Mouse (Mus musculus) frontal cortex, postnatal 36 days (tissue): ENCODE measurements around the gene Asap2.

Experiments
- DNase-seq, 2 experiments: peaks; one replicate each; pipeline ENCODE4 v3.0.0; 2022; ENCODE audit warnings: low spot score in 2 of 2

The Asap2 gene

DNA sequence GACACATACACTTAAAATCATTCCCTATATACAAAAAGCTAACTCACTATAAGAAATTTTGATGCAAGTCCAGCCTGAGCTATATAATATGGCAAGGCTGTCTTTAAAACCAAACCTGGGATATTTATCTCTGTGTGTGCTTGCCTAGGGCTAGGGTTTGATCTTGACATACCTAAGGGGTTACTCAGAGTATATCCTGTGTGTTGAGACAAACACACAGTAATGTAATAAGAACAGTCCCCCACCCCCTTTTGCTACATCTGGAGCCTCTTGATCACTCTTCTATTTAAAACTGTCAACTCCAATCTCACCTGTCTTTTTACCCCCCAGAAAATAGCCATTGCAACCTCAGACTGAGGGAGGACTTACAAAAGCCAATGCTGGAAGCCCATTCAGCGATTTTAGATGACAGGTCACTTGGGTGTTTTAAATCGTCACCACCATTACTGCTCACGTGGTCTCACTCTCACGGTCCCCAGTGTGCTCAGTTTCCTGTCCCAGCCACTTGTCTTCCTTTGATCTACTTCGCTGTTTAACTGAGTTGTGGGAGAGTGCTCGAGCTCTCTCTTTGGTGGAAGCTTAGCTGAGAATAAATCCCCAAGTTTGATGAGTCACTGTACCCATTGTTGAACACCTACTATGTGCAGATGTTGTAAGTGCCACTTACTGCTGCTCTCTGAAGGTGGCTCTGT is 176.8 kb downstream of the Asap2 start:
- DNase-seq = no peak

DNA sequence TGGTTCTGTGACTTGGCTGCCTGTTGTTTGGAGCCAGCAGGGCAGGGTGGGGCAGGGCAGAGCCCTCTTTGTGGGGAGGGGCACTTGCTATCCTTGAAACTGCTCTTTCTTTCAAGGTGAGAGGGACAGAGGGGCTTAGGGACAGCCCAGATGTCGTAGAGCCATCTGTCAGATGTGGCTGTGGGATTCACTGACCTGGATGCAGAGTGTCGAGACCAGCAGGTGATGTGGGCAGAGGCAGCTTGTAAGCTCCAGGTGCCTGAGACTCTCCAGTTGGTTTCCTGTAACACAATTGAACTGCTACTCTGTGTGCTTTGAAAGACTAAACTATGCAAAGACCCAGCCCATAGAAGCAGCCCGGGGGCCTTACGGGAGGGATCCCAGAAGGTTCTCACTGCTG is 177.5 kb downstream of the Asap2 start:
- DNase-seq = no peak

DNA sequence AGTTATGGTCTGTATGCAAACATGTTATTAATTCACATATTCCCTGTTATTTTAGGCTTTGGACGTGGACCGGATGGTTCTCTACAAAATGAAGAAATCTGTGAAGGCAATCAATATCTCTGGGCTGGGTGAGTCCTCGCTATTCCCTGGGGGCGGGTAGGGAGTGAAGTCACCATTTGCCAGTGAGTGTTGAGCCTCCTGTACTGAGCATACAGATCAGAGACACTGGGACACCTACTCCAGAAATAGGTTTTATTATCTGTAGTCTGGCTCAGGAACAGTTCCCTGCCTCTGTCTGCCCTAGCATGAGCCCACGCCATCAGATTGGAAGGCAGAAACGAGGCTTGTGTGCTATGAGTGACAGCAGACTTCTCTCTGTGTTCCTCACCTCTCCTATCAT is 177.9 kb downstream of the Asap2 start:
- no peak for DNase-seq

DNA sequence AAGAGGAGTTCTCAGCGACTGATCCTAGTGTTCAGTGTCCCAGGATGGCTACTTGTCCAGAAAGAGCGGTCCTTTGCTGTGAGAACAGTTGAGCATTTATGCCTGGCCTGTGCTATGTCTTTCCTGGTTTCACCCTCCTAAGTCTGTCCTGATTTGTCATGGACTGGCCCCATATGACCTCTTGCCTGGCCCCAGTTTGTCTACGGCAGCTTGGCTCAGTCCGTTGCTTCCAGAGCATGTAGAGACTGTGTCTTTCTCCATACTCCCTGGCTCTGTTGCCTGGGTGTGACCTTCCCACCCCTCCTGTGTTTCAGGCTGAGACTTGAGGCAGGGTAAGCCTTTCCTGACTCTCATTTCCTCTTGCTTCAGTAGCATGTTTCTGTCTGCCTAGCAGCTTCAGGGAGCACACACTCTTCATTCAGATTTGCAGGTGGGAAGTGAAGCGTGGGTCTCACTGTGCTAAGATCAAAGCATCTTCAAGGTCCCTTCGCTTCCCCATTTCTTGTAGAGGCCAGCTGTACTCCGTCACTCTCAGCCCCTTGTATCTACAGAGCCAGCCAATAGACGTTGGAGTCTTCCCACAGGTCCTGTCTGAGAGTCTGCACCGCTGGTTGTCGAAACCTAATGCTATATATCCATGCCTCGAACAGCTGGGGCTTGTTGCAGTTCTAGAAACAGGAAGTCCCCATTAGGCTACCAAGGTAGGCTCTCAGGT is 181.7 kb downstream of the Asap2 start:
- DNase-seq = no peak

DNA sequence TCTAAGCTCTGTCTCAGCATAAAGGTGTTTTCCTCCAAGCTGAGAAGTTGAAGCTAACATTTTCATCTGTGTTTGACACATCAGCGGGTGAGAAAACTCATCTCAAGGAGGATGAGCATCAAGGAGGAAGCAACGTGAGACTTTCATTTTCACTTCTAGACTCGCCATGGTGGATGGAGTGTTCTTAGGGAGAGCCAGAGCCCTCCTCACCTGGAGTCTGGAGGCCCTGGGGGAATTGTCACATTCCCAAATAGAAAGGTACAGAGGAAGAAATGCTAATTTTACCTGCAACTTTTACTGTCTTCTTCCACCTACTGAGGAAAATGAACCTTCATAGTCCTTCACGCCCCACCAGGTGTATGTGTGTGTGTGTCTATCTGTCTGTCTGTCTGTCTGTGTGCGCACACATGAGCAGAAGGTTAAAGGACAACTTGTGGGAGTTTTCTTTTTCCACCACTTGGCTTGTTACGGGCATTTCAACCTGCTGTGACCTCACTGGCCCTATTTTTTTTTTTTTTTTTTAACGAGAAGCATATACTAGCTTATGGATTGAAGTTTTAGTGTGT is 183.7 kb downstream of the Asap2 start:
- DNase-seq = no peak

DNA sequence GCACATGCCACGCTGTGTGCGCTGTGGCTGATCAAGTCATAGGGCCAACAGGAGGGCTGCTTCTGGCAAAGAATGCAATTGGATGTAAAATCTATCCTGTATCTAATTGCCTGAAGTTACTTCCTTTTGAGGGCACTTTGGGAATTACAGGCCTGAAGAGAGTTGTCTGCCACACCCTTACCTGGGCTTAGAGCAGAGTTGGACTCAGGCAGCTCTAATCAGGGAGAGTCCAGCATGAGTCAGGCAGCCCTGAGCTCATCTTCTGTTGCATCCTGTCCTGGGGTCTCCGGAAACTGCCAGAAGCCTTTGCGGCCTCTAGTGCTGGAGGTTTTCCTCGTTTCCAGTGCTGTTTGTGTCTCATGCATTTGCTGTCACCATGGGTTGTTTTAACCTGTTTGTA is 186.1 kb downstream of the Asap2 start:
- no peak for DNase-seq

DNA sequence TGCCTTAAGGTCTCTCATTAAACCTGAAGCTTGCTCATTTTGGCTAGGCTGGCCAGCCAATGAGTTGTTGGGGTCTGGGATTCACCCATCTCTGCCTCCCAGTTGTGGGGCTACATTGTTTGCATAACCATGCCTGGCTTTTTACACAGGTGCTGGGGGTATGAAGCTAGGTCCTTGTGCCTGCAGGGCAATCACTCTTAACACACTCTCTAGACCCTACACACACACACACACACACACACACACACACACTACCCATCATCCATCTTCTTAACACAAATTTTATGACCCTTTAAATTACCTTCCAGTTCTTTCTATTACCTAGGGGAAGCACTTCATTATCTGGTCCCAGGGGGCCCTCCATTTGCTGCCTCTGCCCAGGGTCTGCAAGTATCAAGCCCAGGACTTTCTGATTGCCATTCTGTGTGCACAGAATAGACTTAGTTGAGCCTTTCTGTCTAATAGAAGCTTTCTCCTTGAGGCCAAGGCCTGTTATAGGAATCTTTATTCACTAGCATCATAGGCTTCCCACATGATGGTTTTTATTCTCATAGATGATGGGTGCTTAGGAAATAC is 187.0 kb downstream of the Asap2 start:
- no peak for DNase-seq

DNA sequence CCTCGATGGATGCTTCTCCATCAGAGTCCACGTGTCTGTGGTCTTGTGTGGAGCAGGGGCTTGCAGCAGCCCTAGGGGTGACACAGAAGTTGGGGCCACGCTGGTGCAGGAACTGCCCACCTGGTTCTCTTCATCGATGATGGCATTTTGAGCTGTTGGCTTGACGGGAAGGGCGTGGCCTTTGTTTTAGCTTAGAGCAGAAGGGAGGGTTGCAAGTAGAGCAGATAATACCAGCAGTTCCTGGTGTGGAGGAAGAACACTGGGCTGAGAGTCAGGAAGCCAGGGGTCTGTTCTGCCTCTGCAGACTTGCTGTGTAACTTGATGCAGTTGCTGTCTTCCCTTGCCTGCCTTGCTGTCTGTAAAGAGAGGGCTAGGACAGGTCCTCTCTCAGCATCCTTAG is 189.8 kb downstream of the Asap2 start:
- DNase-seq = no peak

DNA sequence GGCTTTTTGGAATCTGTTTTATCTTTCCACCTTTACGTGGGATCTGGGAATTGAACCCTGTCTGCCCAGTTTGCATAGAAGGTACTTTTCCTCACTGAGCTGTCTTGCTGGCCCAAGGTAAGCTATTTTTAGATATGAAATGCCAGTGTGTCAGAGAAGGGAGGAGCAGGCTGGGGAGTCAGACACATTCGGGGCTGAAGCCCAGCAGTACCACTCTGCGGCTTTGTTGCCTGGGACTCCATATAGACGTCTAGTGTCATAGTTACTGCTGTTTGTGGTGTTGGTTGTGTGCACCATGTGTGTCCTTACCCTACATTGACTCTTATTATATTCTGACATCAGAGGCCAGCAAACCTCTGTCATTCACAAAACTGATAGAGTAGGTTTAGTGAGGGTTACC is 192.5 kb downstream of the Asap2 start:
- no peak for DNase-seq

DNA sequence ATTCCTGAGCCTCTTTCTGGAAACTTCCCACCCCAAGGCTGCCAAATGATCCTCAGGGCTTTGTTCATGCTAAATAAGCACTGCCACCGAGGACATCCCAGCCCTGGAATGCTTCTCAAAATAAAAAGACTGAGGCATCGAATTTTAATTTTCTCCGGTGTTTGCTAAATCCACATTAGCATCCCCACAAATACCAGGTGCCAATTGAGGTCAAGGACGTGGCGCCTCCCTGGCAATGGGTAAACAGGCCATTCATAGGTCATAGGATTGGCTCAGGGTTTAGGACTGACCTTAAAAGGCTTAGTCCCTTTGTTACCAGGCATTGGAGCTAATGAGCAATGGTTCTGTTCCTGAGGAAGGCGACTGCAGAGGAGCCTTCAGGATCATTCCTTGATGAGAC is 193.1 kb downstream of the Asap2 start:
- no peak for DNase-seq

DNA sequence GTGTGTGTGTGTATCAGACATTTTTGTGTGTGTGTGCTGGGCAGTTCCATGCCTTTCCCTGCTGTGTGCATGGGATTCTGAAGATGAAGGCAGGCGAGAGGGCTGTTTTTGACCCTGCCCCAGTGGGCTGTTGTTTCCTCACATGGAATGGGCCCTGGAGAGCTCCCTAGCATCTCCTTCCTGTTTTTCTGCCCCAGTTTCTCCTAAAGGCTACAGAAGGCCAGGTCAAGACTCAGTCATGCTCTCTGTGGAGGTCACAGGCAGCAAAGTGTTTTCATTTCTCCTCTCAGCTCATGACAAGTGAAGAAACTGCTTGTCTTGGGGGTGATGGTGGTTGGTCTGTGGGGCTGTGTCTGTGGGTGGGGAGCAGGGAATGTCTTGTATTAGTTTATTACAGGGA is 195.9 kb downstream of the Asap2 start:
- no peak for DNase-seq

DNA sequence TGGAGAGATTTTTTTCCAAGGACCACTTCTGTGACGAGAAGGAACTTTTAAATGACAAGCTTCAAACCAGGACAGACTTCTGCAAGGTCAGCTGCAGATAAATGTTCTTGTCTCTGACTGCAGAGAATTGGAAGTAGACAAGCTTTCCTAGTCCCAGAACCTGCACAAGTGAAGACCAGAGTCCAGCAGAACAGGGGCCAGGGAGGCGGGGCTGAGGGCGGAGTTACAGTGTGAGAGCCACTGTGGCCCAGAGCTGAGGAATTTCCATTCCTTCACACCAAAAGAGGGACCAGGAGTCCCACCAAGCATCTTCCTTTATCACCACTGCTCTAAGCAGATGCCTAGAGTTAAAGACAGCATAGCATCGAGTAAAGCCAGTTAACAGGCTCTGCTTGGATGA is 198.6 kb downstream of the Asap2 start:
- no peak for DNase-seq

DNA sequence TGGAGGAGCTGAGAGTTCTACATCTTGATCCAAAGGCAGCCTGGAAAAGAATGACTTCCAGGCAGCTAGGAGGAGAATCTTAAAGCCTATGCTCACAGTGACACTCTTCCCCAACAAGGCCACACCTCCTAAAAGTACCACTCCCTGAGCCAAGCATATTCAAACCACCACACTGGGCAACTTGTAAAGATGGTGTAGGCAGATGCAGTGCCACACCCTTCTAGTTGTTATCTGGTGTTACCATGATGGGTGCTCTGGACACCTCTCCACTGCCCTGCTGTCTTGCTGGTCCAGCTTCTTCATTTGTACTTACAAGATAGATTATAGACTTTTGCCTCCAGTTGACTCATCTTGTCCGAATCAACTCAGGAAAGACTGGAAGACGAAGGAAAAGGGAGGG is 201.3 kb downstream of the Asap2 start:
- DNase-seq = no peak

DNA sequence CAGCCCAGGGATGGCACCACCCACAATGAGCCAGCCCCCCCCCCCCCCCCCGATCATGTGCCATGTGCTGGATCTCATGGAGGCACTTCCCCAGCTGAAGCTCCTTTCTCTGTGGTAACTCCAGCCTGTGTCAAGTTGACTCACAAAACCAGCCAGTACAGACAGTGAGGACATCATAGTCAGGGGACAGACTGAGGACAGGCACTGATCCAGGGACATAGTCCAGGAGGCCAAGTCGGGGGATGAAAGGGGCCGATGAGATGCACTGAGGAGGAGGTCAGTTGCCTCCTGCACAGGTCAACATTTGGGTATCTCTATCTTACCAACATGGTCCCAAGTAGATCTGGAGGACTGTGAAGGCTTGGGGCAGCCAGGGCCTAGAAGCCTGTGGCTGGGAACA is 205.2 kb downstream of the Asap2 start:
- DNase-seq = no peak

DNA sequence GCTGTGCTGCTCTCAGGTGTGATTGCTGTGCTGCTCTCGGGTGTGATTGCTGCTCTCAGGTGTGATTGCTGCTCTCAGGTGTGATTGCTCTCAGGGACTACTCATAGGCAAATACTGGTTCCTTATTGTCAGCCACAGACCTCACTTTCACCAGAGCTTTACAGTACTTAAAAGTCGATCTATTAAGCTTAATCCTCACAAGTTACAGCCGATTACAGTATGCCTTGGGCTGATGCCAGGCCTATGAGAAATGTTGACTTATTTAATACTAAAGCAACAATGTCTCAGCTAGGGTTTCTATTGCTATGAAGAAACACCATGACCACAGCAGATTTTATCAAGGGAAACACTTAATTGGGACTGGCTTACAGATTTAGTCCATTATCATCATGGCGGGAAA is 206.2 kb downstream of the Asap2 start:
- DNase-seq = no peak

DNA sequence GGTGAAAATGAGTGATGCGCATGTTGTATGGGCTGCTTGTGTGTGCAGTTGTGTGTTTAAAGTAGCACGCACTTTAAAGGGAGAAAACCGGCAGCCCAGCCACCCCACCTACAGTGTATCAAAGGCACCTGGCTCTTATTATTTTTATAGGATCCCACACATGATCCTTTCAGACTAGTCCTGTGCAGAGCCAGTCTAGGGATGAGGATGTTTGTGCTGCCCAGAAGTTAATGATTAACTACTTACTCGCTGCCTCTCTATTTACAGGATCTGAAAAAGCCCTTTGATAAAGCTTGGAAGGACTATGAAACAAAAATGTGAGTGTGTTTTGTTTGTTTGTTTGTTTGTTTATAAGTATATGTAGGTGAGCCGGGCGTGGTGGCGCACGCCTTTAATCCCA is 210.4 kb downstream of the Asap2 start:
- DNase-seq = no peak

DNA sequence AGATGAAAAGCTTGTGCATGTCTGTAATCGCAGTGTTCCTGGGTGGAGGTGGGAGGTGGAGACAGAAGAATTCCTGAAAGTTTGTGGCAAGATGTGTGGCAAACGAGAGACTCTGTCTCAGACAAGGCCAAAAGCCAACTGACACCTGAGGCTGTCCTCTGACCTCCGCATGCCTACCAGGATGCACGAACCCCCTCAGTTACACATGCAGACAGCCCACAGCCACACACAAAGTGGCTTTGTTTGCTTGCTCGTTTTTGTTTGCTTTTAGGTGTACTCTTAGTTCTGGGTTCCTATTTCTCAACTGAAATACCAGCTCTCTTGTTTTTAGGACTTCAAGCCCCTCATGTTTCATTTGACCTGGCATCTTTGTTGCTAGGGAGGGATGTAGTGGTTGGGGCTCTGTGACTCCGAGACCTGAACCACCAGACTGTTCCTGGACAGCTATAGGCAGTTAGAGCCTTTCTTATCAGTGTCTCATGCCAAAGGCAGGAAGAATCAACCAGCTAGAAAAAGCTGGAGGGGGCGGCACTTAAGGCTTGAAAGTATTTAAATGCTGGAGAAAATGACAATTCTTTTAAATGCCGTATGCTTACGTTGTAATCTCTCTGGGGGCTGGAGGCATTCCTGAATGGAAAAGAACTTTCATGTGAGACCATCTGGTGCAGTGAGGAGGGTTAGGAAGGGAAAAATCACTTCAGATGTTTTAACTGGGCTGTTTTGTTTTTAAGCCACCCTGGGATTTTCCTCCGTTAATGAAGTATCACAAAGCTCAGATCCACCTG is 211.4 kb downstream of the Asap2 start:
- DNase-seq = peak in 1 of 2 experiments; percentile 58

DNA sequence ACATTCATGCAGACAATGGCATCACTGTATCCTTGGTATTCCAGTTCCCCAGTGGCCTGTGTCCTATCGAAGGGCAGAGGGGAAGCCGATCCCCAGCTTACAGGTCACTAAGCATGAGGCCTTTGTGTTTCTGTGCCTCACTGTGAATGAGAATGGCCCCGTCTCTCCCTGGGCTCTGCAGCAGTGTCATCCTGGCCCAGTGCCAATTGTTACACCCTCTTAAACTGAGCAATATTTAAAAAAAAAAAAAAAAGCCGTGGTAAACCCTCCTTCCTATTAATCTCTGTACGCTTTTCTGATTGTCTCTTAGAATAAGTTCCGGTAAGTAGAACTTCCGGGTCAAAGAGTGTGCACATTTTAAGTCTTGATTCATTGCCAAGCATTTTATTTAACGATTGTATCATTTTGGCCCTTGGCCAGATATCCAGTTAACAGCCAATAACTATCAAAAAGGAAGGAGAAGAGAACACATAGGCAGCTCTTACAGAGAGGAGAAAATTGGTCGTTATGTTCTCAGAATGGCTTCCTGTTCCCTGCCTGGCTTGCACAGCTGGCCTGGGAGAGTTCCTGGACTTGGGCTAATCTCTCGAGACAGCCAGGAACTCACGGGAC is 214.5 kb downstream of the Asap2 start:
- DNase-seq = no peak

DNA sequence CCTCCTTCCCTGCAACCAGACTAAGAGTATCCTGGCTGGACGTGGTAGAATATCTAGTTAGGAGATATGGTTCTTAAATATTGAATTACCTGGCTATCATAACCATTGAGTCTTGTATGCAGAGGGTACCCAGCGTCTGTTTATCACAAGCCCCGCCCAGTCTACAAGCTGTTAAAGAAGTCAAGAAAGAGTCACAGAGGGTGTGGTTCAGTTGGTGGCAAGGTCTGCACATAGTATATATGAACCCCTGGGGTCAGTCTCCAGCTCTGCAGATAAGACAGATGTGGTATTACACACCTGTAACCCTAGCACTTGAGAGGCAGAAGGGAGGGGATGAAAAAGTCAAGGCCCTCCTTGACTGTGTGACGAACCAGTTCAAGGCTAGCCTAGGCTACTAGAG is 215.5 kb downstream of the Asap2 start:
- no peak for DNase-seq

DNA sequence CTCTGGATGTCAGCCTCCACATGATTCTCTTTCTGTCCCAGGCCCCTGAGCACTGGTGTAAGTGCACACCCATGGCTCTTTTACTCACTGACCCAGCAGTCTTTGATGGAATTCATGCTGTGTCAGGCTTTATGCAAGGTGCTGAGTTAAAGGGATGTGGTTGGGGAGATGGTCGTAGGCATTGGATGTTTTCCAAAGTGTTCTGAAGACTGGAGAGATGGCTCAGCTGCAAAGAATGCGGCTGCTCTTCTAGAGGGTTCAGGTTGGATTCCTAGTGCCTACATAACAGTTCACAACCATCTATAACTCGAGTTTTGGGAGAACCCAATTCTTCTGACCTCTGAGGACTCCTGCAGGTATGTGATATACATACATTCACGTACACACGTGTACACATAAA is 217.2 kb downstream of the Asap2 start:
- no peak for DNase-seq

DNA sequence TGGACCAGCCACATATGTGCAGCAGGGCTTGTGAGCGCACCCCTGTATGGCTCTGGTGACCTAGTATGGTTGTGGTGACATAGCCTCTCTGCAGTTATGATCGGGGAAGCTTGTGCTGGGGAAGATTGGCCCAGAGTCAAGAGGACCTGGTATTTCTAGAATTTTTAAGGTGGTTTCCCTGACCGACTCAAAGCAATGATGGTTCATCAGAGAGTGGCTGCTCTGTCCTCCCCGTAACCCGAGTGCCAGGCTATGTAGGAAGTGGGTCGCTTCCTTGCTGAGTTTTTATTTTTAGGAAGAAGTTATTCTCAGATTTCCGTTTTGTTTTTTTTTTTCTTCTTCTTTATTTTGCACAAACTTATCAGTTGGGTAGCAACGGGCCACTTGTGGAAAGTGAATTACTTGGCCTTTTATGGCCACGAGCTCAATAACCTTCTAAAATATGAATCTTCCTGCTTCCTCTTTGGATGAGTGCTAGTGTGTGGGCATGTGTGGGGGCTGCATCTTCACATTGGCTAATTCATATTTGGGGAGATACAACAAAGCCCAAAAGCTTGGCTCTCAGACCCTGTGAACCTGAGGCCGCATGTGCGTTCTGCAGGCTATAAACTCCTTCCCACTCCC is 218.0 kb downstream of the Asap2 start:
- DNase-seq = no peak
